Mouse (Mus musculus): ENCODE measurements at regions not wholly inside any gene's neighbourhood (a gene's known extent, or its start where the extent isn't known, plus 50 kb on each side); places are given as distances from the start of the nearest gene placed in this dataset.

- TF ChIP-seq CTCF (IDR thresholded peaks at IDR 0.05; ENCODE audit: low read depth) (no peak), EP300 (optimal IDR thresholded peaks at IDR 0.05) (no peak)
These were observed 240.6 kb upstream of the Ptprz1 start for GRCm38 (mm10) chr6:22634740-22635139.

Measured in stomach, postnatal 0 days (tissue).